Mouse (Mus musculus): Measurements from ENCODE around the gene Dcxr. TPM values are rescaled to one million over a fixed set of nuclear protein-coding genes. Genes with fewer than 3 reads are reported as not detected.
"Not testable (repeated sequence)": the region's sequence is repeated elsewhere in the genome, so short reads cannot be mapped to it uniquely, and the experiment has no call there.

The Dcxr gene
- polyA plus RNA-seq, 2 experiments: 18.5 to 21.8 TPM

DNA sequence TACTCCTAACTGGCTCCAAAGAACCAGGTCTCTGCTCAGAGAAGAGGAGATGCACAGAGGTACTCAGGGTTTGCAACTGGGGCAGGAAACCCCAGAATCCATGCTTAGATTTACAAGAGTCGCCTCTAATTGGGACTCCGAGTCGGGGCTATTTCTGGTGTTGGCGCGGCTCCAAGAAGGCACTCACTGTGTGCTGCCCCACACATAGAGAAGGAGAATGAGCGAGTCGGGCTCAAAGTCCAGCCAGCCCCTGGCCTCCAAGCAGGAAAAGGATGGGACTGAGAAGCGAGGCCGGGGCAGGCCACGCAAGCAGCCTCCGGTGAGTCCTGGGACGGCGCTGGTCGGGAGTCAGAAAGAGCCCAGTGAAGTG lies 35.6 kb upstream of the Dcxr start, which contains the start of gene Hmga1b:
Gene Hmga1b (plus strand): TSS at position 123 of the 370 bp plus-strand sequence.
- not testable (repeated sequence) for H3K4me3 ChIP-seq (replicated peaks; ENCODE audit: low read length); H3K4me2 ChIP-seq (replicated peaks; ENCODE audit: low read depth, low read length, severe bottlenecking); H3K27ac ChIP-seq (replicated peaks; ENCODE audit: low read depth, low read length); H3K9me3 ChIP-seq (ENCODE audit: control insufficient read depth, low read length); H3K9ac ChIP-seq (ENCODE audit: low read depth, low read length, severe bottlenecking); DNase-seq (ENCODE audit: low spot score); ATAC-seq (ENCODE audit: low FRiP score, low read depth); H3K27me3 ChIP-seq (ENCODE audit: control insufficient read depth, insufficient read depth, low read length); H3K4me1 ChIP-seq (ENCODE audit: control insufficient read depth, insufficient read depth, low read length); H3K36me3 ChIP-seq (ENCODE audit: control insufficient read depth, insufficient read depth, low read length)
- whole genome bisulfite sequencing: 13% methylated on average over 14 of the region's 14 CpGs

DNA sequence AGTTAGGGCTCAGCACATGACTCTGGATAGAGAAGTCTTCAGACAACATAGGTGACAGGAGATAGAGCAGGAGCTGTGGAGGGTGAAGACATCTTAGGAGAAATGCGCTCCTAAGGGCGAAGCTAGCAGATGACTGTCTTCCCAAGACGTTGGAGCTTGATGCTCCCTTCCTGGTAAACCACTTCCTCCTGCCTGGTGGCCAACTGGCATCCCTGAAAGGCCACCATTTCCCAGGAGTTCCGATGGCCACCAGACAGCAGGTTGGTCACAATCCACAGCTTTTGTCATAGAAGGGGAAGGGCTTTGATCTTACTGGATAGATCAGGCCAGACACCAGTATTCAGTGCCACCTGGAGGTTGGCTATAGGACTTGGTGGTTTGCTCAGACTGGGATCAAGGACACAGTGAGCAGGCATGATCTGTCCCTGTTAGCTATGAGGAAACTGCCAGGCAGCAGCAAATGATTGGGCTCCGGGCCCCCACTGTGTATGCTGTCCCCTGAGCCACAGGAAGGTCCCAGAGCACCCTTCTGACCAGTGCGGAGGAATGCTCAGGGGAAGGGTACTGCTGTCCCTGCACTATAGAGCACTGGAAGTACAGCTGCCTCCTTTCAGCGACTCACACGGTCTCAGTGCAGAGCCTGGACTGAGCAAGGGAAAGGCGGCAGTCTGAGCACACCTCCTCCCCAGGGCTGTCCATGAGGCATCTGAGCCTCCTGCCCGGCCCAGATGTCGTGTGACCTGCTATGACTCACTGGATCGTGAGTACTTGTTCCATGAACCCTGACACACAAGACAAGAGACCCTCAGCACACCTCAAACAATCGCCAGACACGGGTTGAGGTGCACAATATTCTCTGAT lies 35.0 kb upstream of the Dcxr start:
- no peaks in the 10 kb centered on the region for H3K4me1 ChIP-seq (ENCODE audit: control insufficient read depth, insufficient read depth, low read length)
- H3K36me3 ChIP-seq (ENCODE audit: control insufficient read depth, insufficient read depth, low read length): no peaks in the 10 kb centered on the region
- no peaks in the 10 kb centered on the region for H3K27me3 ChIP-seq (ENCODE audit: control insufficient read depth, insufficient read depth, low read length)
- TF ChIP-seq POLR2A (IDR thresholded peaks at IDR 0.05; ENCODE audit: borderline replicate concordance, extremely low read depth, insufficient read depth, insufficient read length): no peak
- H3K9me3 ChIP-seq (ENCODE audit: control insufficient read depth, low read length): peaks cover 8% of the 10 kb centered on the region
- no peak overlapping the region for H3K4me2 ChIP-seq (replicated peaks; ENCODE audit: low read depth, low read length, severe bottlenecking)
- no peak overlapping the region for H3K9ac ChIP-seq (ENCODE audit: low read depth, low read length, severe bottlenecking)
- 64% methylated on average over 14 of the region's 14 CpGs for WGBS
- DNase-seq (ENCODE audit: low spot score) (no peak), ATAC-seq (ENCODE audit: low FRiP score, low read depth) (no peak)
- no peak overlapping the region for H3K27ac ChIP-seq (replicated peaks; ENCODE audit: low read depth, low read length)
- H3K4me3 ChIP-seq (replicated peaks; ENCODE audit: low read length): no peak overlapping the region

DNA sequence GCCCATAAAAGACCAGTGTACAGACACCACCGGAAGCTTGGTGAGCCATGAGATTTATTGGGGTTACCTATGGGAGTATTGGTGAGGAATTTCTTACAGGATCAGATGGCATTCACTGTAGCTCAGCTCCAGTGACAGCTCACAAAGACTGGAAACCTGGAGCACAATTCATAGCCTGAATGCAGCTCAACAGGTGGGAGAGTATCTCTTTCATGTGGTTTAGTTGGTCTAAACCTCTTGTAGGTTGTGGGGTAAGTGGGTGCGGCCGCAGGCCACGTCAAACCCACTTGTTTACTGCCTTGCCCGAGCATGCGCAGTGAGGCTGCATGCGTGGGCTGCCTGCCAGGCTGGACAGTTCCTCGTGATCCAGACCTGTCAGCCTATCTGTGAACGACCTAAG lies 33.2 kb upstream of the Dcxr start:
- Histone ChIP-seq H3K27ac (replicated peaks; ENCODE audit: low read depth, low read length) (no peak overlapping the region), H3K27me3 (ENCODE audit: control insufficient read depth, insufficient read depth, low read length) (no peaks in the 10 kb centered on the region), H3K4me2 (replicated peaks; ENCODE audit: low read depth, low read length, severe bottlenecking) (no peak overlapping the region), H3K36me3 (ENCODE audit: control insufficient read depth, insufficient read depth, low read length) (no peaks in the 10 kb centered on the region), H3K4me3 (replicated peaks; ENCODE audit: low read length) (no peak overlapping the region), H3K9me3 (ENCODE audit: control insufficient read depth, low read length) (peaks cover 8% of the 10 kb centered on the region), H3K4me1 (ENCODE audit: control insufficient read depth, insufficient read depth, low read length) (no peaks in the 10 kb centered on the region), H3K9ac (ENCODE audit: low read depth, low read length, severe bottlenecking) (no peak overlapping the region)
- TF ChIP-seq POLR2A (IDR thresholded peaks at IDR 0.05; ENCODE audit: borderline replicate concordance, extremely low read depth, insufficient read depth, insufficient read length): no peak
- no peak for ATAC-seq (ENCODE audit: low FRiP score, low read depth)
- no peak for DNase-seq (ENCODE audit: low spot score)
- WGBS: 82% methylated on average over 9 of the region's 9 CpGs

DNA sequence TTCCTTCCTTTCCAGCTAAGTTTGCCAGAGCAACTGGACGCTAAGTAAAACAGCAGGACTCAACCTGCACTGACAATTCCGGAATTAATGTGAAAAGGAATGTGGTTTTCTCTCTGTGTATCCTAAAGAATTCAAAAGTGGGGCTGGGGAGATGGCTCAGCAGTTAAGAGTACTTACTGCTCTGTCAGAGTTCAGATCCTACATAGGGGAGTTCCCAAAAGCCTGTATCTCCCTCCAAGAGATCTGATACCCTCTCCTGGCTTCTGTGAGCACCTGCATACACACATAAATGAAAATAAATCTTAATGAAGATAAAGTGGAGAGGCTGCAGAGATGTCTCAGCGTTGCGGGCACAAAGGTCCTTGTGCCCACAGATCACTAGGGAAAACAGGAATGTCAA lies 24.5 kb upstream of the Dcxr start:
- WGBS: 74% methylated on average over 4 of the region's 4 CpGs
- no peaks in the 10 kb centered on the region for H3K4me1 ChIP-seq (ENCODE audit: control insufficient read depth, insufficient read depth, low read length)
- H3K36me3 ChIP-seq (ENCODE audit: control insufficient read depth, insufficient read depth, low read length): no peaks in the 10 kb centered on the region
- H3K4me2 ChIP-seq (replicated peaks; ENCODE audit: low read depth, low read length, severe bottlenecking): no peak overlapping the region
- H3K4me3 ChIP-seq (replicated peaks; ENCODE audit: low read length): no peak overlapping the region
- 0 out of 2 replicates have a peak overlapping the region, but pooled peaks have one; percentile 4 for H3K9ac ChIP-seq (ENCODE audit: low read depth, low read length, severe bottlenecking)
- ATAC-seq (ENCODE audit: low FRiP score, low read depth) (no peak), DNase-seq (ENCODE audit: low spot score) (no peak)
- no peak for TF ChIP-seq POLR2A (IDR thresholded peaks at IDR 0.05; ENCODE audit: borderline replicate concordance, extremely low read depth, insufficient read depth, insufficient read length)
- H3K9me3 ChIP-seq (ENCODE audit: control insufficient read depth, low read length): no peaks in the 10 kb centered on the region
- H3K27ac ChIP-seq (replicated peaks; ENCODE audit: low read depth, low read length): no peak overlapping the region
- H3K27me3 ChIP-seq (ENCODE audit: control insufficient read depth, insufficient read depth, low read length): no peaks in the 10 kb centered on the region

DNA sequence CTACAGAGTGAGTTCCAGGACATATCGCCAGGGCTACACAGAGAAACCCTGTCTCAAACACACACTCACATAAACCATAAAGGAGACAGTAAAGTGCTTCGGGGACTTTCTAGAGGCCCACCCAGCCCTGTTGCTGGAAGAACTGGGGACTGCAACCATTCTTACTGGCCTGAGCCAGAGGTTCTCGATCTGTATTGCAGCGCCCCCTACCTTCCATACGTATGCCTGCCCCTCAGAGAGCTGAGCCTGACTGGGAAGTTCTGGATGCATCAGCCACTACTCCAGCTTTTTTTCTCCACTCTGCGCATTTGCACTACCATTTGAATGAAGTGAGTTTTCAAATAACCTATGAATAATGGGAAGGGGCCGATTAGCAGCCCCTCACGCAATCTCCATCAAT lies 22.3 kb upstream of the Dcxr start:
- H3K27ac ChIP-seq (replicated peaks; ENCODE audit: low read depth, low read length): no peak overlapping the region
- H3K27me3 ChIP-seq (ENCODE audit: control insufficient read depth, insufficient read depth, low read length): no peaks in the 10 kb centered on the region
- DNase-seq (ENCODE audit: low spot score) (no peak), ATAC-seq (ENCODE audit: low FRiP score, low read depth) (no peak)
- no peaks in the 10 kb centered on the region for H3K9me3 ChIP-seq (ENCODE audit: control insufficient read depth, low read length)
- H3K4me1 ChIP-seq (ENCODE audit: control insufficient read depth, insufficient read depth, low read length): no peaks in the 10 kb centered on the region
- H3K4me2 ChIP-seq (replicated peaks; ENCODE audit: low read depth, low read length, severe bottlenecking): no peak overlapping the region
- WGBS: 60% methylated on average over 8 of the region's 8 CpGs
- no peak overlapping the region for H3K9ac ChIP-seq (ENCODE audit: low read depth, low read length, severe bottlenecking)
- no peak overlapping the region for H3K4me3 ChIP-seq (replicated peaks; ENCODE audit: low read length)
- TF ChIP-seq POLR2A (IDR thresholded peaks at IDR 0.05; ENCODE audit: borderline replicate concordance, extremely low read depth, insufficient read depth, insufficient read length): no peak
- H3K36me3 ChIP-seq (ENCODE audit: control insufficient read depth, insufficient read depth, low read length): no peaks in the 10 kb centered on the region

Measured in limb, embryonic 14.5 days (tissue).